Mouse (Mus musculus) cerebellum, postnatal 10 days (tissue): ENCODE data around the gene Msl1.

Source experiments
- DNase-seq, 2 experiments: peaks; one replicate each; pipeline ENCODE4 v3.0.0; 2021; ENCODE audit warnings: mixed read lengths in 2 of 2

The Msl1 gene

DNA sequence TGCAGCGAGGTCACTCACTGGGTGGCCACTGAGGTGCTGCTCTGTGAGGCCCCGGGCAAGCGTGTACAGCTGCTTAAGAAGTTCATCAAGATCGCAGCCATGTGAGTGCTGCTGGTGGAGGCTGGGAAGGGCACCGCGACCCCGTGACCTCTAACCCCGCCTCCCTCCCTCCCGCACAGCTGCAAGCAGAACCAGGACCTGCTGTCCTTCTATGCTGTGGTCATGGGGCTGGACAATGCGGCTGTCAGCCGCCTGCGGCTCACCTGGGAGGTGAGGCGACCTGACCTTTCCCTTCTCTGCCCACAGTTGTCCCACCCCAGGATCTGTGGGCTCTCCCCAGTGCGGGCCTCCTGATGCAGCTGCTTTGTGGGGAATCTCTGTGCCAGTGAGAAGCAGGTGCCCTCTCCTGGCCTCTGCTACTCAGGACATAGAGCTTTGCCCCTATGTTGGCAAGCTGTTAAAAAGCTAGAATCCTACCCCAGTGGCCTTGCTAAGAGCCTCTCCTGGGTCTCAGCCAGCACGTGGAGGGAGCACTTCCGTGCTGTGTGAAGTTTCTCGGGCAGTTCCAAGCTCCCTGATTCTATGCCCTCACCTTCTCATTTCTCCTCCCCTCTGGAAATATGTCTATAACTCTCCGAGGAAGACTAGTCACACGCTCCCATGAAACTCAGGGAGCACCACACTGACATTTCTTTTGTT is 54.0 kb downstream of the Msl1 start:
- peak in 1 of 2 experiments; percentile 34 for DNase-seq

- DNase-seq = peak; percentile 77 to 78
These were observed 55.1 kb downstream of the Msl1 start for GRCm38 (mm10) chr11:98850100-98851093.

GRCm38 (mm10) chr11:98854116-98854515 is 58.8 kb downstream of the Msl1 start:
- no peak for DNase-seq

DNA sequence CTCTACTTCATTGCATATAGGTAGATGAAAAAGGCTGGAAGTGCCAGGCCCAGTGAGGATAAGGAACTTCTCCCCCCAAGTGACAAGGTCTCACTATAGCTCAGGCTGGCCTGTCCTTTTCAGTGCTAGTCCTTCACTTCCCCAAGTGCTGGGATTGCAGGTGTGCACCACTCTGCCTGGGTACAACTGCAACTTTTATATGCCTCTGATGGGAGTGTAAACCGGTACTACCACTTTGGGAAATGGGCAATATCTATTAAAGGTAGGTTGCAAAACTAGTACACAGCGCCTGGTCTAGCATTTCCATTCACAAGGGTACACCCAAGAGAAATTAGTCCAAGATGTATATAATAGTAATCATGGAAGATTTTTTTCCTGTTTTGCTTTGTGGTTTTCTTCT is 59.3 kb downstream of the Msl1 start:
- no peak for DNase-seq
